Mouse (Mus musculus) limb, embryonic 12.5 days (tissue): ENCODE measurements around the gene Tmsb4x. TPM values are rescaled to one million over a fixed set of nuclear protein-coding genes. Genes with fewer than 3 reads are reported as not detected.

Source experiments
- ATAC-seq: fragments of 200-750 bp; cut with Nextera tagmentation; 2 replicates; pipeline ENCODE4 v1.8.0; 2017; ENCODE audit warnings: low read depth, moderate TSS enrichment; ENCODE audit not compliant: insufficient number of reproducible peaks, insufficient read depth, low FRiP score, low TSS enrichment
- H3K27ac ChIP-seq: fragments of 300-500 bp; sonication (generic); 2 replicates; pipeline ENCODE4 v1.5.1; 2016; ENCODE audit warnings: mild to moderate bottlenecking, moderate library complexity
- H3K27me3 ChIP-seq: fragments of 300-500 bp; sonication (generic); 2 replicates; pipeline ENCODE4 v1.6.1; 2016; ENCODE audit warnings: mild to moderate bottlenecking, moderate library complexity
- H3K36me3 ChIP-seq: fragments of 300-500 bp; sonication (generic); 2 replicates; pipeline ENCODE4 v1.6.1; 2016; ENCODE audit warnings: mild to moderate bottlenecking, moderate library complexity
- H3K4me1 ChIP-seq: fragments of 300-500 bp; sonication (generic); replicated peaks from 2 replicates; pipeline ENCODE4 v1.6.1; 2016
- H3K4me2 ChIP-seq: fragments of 300-500 bp; sonication (generic); 2 replicates; pipeline ENCODE4 v1.6.1; 2016; ENCODE audit warnings: mild to moderate bottlenecking, moderate library complexity
- H3K4me3 ChIP-seq: fragments of 300-500 bp; sonication (generic); replicated peaks from 2 replicates; pipeline ENCODE4 v1.5.1; 2016; ENCODE audit warnings: mild to moderate bottlenecking
- H3K9ac ChIP-seq: fragments of 300-500 bp; sonication (generic); replicated peaks from 2 replicates; pipeline ENCODE4 v1.6.1; 2016; ENCODE audit warnings: mild to moderate bottlenecking, moderate library complexity
- H3K9me3 ChIP-seq: fragments of 300-500 bp; sonication (generic); 2 replicates; pipeline ENCODE4 v1.6.1; 2016; ENCODE audit warnings: mild to moderate bottlenecking, moderate library complexity
- WGBS: fragments of 180-500 bp; shearing (Covaris S2); methylation state at CpG from one replicate; pipeline ENCODE4 v1.1.7; 2016; 5-methylcytosine and 5-hydroxymethylcytosine counted together
- polyA plus RNA-seq: library from polyadenylated mRNA; unstranded; fragments of >200 nt; fragmentation: Nextera tagmentation; extraction: Ambion mirVana; gene quantifications from 2 replicates; pipeline ENCODE4 v1.2.1, GENCODE M21; 2016

Tmsb4x gene
- 1,832 and 1,847 TPM in 2 replicates for polyA plus RNA-seq

- no peaks in the 10 kb centered on the region for H3K9me3 ChIP-seq
- peak; percentile 85 for ATAC-seq
- no peaks in the 10 kb centered on the region for H3K36me3 ChIP-seq
- 24% methylated on average over 39 of the region's 39 CpGs for WGBS
- peak within 1 kb of the TSS; percentile 84 for H3K27ac ChIP-seq
- peaks cover 54% of the 10 kb centered on the region for H3K27me3 ChIP-seq
- peak within 1 kb of the TSS; percentile 52 for H3K4me3 ChIP-seq
- H3K4me1 ChIP-seq = no peaks in the 10 kb centered on the region; the same call in 1 of the 2 replicates
- H3K4me2 ChIP-seq = peak within 1 kb of the TSS; percentile 54
- peak within 1 kb of the TSS; percentile 73 for H3K9ac ChIP-seq
Measured at GRCm38 (mm10) chrX:167208978-167209754, at the start of gene Tmsb4x. Gene Tmsb4x (minus strand): TSS chrX:167209315.

DNA sequence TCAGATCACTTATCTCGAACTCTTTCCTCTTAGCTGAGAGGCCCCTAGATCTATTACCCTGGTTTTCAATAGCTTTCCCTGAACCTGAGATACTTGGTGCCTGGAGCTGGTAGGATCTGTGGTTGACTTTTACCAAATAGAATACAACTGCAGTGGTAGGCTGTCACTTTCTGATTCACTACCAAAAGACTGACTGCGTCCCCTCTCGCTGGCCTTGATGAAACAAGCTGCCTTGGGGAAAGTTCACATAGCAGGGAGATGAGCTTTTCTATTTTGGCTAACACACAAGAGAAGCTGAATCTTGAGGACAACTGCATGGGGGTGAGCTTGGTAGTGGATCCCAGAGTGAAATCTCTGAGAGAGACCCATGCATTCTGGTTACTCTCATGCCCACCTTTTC lies 32.6 kb upstream of the Tmsb4x start:
- H3K27me3 ChIP-seq = peaks cover 36% of the 10 kb centered on the region

GRCm38 (mm10) chrX:167239293-167239921 lies 30.3 kb upstream of the Tmsb4x start:
- peaks cover 40% of the 10 kb centered on the region for H3K27me3 ChIP-seq
- WGBS = 44% methylated on average over 9 of the region's 9 CpGs
- H3K4me3 ChIP-seq = no peak overlapping the region
- H3K36me3 ChIP-seq = no peaks in the 10 kb centered on the region
- ATAC-seq = peak; percentile 83
- no peak overlapping the region for H3K9ac ChIP-seq
- no peaks in the 10 kb centered on the region for H3K9me3 ChIP-seq
- no peak overlapping the region for H3K27ac ChIP-seq
- no peak overlapping the region for H3K4me2 ChIP-seq
- H3K4me1 ChIP-seq = 0 out of 2 replicates have a peak, but pooled peaks cover 3% of the 10 kb centered on the region

More for the DNA sequence above, 32.6 kb upstream of the Tmsb4x start:
- no peak for ATAC-seq
- 95% methylated on average over 3 of the region's 3 CpGs for WGBS
- H3K4me2 ChIP-seq = no peak overlapping the region
- H3K27ac ChIP-seq = no peak overlapping the region
- no peak overlapping the region for H3K4me3 ChIP-seq
- no peaks in the 10 kb centered on the region for H3K36me3 ChIP-seq
- H3K9ac ChIP-seq = no peak overlapping the region
- H3K9me3 ChIP-seq = no peaks in the 10 kb centered on the region
- H3K4me1 ChIP-seq = 0 out of 2 replicates have a peak, but pooled peaks cover 3% of the 10 kb centered on the region

- H3K9me3 ChIP-seq = no peaks in the 10 kb centered on the region
- ATAC-seq = peak; percentile 63; the same call in 1 of the 2 replicates
- H3K4me3 ChIP-seq = no peak overlapping the region
- 25% methylated on average over 9 of the region's 9 CpGs for WGBS
- peaks cover 40% of the 10 kb centered on the region for H3K27me3 ChIP-seq
- H3K36me3 ChIP-seq = no peaks in the 10 kb centered on the region
- H3K9ac ChIP-seq = no peak overlapping the region
- H3K4me1 ChIP-seq = no peaks in the 10 kb centered on the region
- no peak overlapping the region for H3K27ac ChIP-seq
- H3K4me2 ChIP-seq = no peak overlapping the region
Measured at GRCm38 (mm10) chrX:167233104-167233687, 24.1 kb upstream of the Tmsb4x start.

GRCm38 (mm10) chrX:167231150-167231549 lies 22.0 kb upstream of the Tmsb4x start:
- 57% methylated on average over 8 of the region's 8 CpGs for WGBS
- H3K4me3 ChIP-seq = no peak overlapping the region
- peaks cover 40% of the 10 kb centered on the region for H3K27me3 ChIP-seq

GRCm38 (mm10) chrX:167229819-167230218 lies 20.7 kb upstream of the Tmsb4x start:
- H3K4me3 ChIP-seq = no peak overlapping the region
- H3K27ac ChIP-seq = no peak overlapping the region
- no peaks in the 10 kb centered on the region for H3K4me1 ChIP-seq
- H3K4me2 ChIP-seq = no peak overlapping the region
- WGBS = 59% methylated on average over 1 of the region's 1 CpGs
- no peak overlapping the region for H3K9ac ChIP-seq
- H3K27me3 ChIP-seq = peaks cover 45% of the 10 kb centered on the region
- no peaks in the 10 kb centered on the region for H3K36me3 ChIP-seq
- H3K9me3 ChIP-seq = no peaks in the 10 kb centered on the region
- ATAC-seq = no peak

More at GRCm38 (mm10) chrX:167231150-167231549, 22.0 kb upstream of the Tmsb4x start:
- H3K36me3 ChIP-seq = no peaks in the 10 kb centered on the region
- no peak for ATAC-seq
- no peaks in the 10 kb centered on the region for H3K4me1 ChIP-seq
- H3K9ac ChIP-seq = no peak overlapping the region
- no peak overlapping the region for H3K27ac ChIP-seq
- no peaks in the 10 kb centered on the region for H3K9me3 ChIP-seq
- H3K4me2 ChIP-seq = no peak overlapping the region

GRCm38 (mm10) chrX:167229206-167229605 lies 20.1 kb upstream of the Tmsb4x start:
- no peak overlapping the region for H3K9ac ChIP-seq
- no peaks in the 10 kb centered on the region for H3K4me1 ChIP-seq
- H3K4me3 ChIP-seq = no peak overlapping the region
- ATAC-seq = no peak
- peaks cover 39% of the 10 kb centered on the region for H3K27me3 ChIP-seq
- H3K9me3 ChIP-seq = no peaks in the 10 kb centered on the region
- no peak overlapping the region for H3K4me2 ChIP-seq
- no peaks in the 10 kb centered on the region for H3K36me3 ChIP-seq
- WGBS = 40% methylated on average over 6 of the region's 6 CpGs
- no peak overlapping the region for H3K27ac ChIP-seq

DNA sequence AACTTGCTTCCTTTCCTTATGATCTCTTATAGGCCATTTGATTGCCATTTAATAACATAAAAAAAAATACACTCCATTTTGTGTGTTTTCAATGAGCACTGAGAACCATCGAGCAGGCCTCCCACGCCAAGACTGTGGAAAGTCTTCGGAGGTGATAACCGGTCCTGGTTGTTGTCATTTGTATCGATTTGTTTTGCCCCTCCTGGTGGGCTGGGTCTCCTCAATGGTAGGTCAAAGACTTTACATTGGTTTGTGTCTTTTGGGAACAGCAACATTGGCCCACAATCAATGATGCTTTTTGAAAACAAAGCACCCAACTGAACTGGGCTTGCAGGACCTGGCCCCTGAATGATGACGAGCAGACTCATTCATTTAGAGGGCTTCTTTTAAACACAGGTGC lies 18.6 kb upstream of the Tmsb4x start:
- Histone ChIP-seq H3K27me3 (peaks cover 37% of the 10 kb centered on the region), H3K9ac (no peak overlapping the region), H3K4me1 (no peaks in the 10 kb centered on the region), H3K27ac (no peak overlapping the region), H3K4me3 (no peak overlapping the region), H3K9me3 (no peaks in the 10 kb centered on the region), H3K4me2 (no peak overlapping the region), H3K36me3 (no peaks in the 10 kb centered on the region)
- no peak for ATAC-seq
- WGBS = 93% methylated on average over 6 of the region's 6 CpGs

GRCm38 (mm10) chrX:167227138-167227537 lies 18.0 kb upstream of the Tmsb4x start:
- Histone ChIP-seq H3K4me2 (no peak overlapping the region), H3K9ac (no peak overlapping the region), H3K4me3 (no peak overlapping the region), H3K36me3 (no peaks in the 10 kb centered on the region), H3K4me1 (no peaks in the 10 kb centered on the region), H3K27me3 (peaks cover 32% of the 10 kb centered on the region), H3K9me3 (no peaks in the 10 kb centered on the region), H3K27ac (no peak overlapping the region)
- WGBS = 87% methylated on average over 7 of the region's 7 CpGs
- no peak for ATAC-seq

DNA sequence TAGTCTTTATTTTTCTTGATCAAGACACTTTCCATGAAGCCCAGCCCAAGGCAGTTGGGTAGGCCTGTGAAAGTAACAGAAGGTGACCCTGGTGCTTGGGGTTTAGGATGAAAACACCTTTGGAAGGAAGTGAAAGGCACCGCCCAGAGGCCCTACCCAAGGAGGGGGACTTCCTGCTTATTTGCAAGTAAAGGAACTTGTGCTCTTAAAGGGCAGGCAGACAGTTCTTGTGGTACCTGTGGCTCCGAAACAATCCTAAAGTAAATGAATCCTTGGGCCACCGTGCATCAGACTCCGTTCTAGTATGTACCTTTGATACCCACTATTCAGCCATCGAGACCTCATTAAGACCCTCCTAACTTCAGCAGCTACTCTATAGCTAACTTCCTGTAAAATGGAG lies 17.5 kb upstream of the Tmsb4x start:
- ATAC-seq = no peak
- Histone ChIP-seq H3K9me3 (no peaks in the 10 kb centered on the region), H3K27ac (no peak overlapping the region), H3K27me3 (peaks cover 29% of the 10 kb centered on the region), H3K9ac (no peak overlapping the region), H3K4me2 (no peak overlapping the region), H3K4me1 (no peaks in the 10 kb centered on the region), H3K36me3 (no peaks in the 10 kb centered on the region), H3K4me3 (no peak overlapping the region)
- 90% methylated on average over 5 of the region's 5 CpGs for WGBS

GRCm38 (mm10) chrX:167212707-167213106 lies 3.6 kb upstream of the Tmsb4x start:
- 20% methylated on average over 8 of the region's 8 CpGs for WGBS
- peaks cover 40% of the 10 kb centered on the region for H3K27me3 ChIP-seq
- no peak overlapping the region for H3K27ac ChIP-seq
- no peak for ATAC-seq
- no peaks in the 10 kb centered on the region for H3K36me3 ChIP-seq
- H3K9me3 ChIP-seq = no peaks in the 10 kb centered on the region
- no peak overlapping the region for H3K9ac ChIP-seq
- H3K4me2 ChIP-seq = no peak overlapping the region
- H3K4me3 ChIP-seq = no peak overlapping the region
- H3K4me1 ChIP-seq = no peaks in the 10 kb centered on the region; the same call in 1 of the 2 replicates
